Mouse (Mus musculus) embryonic facial prominence, embryonic 11.5 days (tissue): Measurements from ENCODE around the gene Gm26992. TPM values are rescaled to one million over a fixed set of nuclear protein-coding genes. Genes with fewer than 3 reads are reported as not detected.

Source experiments
- ATAC-seq: fragments of 200-750 bp; cut with Nextera tagmentation; replicated peaks from 2 replicates; pipeline ENCODE4 v1.8.0; 2017; ENCODE audit warnings: low read depth; ENCODE audit not compliant: insufficient number of reproducible peaks, low FRiP score, low TSS enrichment
- DNase-seq: peaks from one replicate; pipeline ENCODE4 v3.0.0-alpha.2; 2015; ENCODE audit warnings: low spot score
- H3K27ac ChIP-seq: fragments of 300-500 bp; sonication (generic); replicated peaks from 2 replicates; pipeline ENCODE4 v1.5.1; 2014; ENCODE audit warnings: mild to moderate bottlenecking, low read depth, low read length, control low read depth
- H3K27me3 ChIP-seq: fragments of 300-500 bp; sonication (generic); 2 replicates; pipeline ENCODE4 v1.6.1; 2014; ENCODE audit warnings: mild to moderate bottlenecking, low read length, moderate library complexity, mixed read lengths; ENCODE audit not compliant: control insufficient read depth, insufficient read depth
- H3K36me3 ChIP-seq: fragments of 300-500 bp; sonication (generic); replicated peaks from 2 replicates; pipeline ENCODE4 v1.6.1; 2014; ENCODE audit warnings: low read depth, mild to moderate bottlenecking, low read length, moderate library complexity, mixed read lengths; ENCODE audit not compliant: control insufficient read depth, insufficient read depth
- H3K4me1 ChIP-seq: fragments of 300-500 bp; sonication (generic); 2 replicates; pipeline ENCODE4 v1.6.1; 2014; ENCODE audit warnings: low read length, mixed read lengths; ENCODE audit not compliant: control insufficient read depth, insufficient read depth
- H3K4me2 ChIP-seq: fragments of 300-500 bp; sonication (generic); 2 replicates; pipeline ENCODE4 v1.6.1; 2014; ENCODE audit warnings: low read depth, mild to moderate bottlenecking, control low read depth, low read length, moderate library complexity
- H3K4me3 ChIP-seq: fragments of 300-500 bp; sonication (generic); 2 replicates; pipeline ENCODE4 v1.5.1; 2014; ENCODE audit warnings: low read depth, low read length, control low read depth
- H3K9ac ChIP-seq: fragments of 300-500 bp; sonication (generic); replicated peaks from 2 replicates; pipeline ENCODE4 v1.6.1; 2014; ENCODE audit warnings: mild to moderate bottlenecking, control low read depth, low read length
- H3K9me3 ChIP-seq: fragments of 300-500 bp; sonication (generic); replicated peaks from 2 replicates; pipeline ENCODE4 v1.6.1; 2016; ENCODE audit warnings: mild to moderate bottlenecking, low read length, inconsistent platforms, mixed read lengths; ENCODE audit not compliant: control insufficient read depth
- WGBS: fragments of 180-500 bp; shearing (Covaris S2); extraction: QIAGEN DNeasy Blood & Tissue Kit; methylation state at CpG from one replicate; pipeline ENCODE4 v1.1.7; 2014; 5-methylcytosine and 5-hydroxymethylcytosine counted together
- polyA plus RNA-seq: library from polyadenylated mRNA; unstranded; fragments of >200 nt; fragmentation: Nextera tagmentation; extraction: Ambion mirVana; gene quantifications from 2 replicates; pipeline ENCODE4 v1.2.1, GENCODE M21; 2014

Gene Gm26992
- polyA plus RNA-seq, 1 experiment from 2014 or later, result not detected

DNA sequence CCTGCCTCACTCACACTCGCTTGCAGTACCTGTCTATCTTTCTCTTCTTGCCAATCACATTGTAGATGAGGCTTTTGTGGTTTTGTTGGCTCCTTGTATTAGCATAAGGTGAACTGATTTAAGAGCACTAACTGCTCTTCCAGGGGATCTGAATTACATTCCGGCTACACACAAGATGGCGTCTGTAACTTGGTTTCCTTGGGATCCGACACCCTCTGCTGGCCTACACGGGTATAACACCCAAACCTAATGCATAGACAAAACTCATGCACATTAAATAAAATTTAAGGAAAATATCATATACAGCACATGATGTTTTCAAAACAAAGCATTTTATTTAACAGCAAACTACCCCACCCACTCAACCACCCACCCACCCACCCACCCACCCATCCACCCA, 38.2 kb downstream of the Gm26992 start:
- Histone ChIP-seq H3K27ac (no peak overlapping the region), H3K36me3 (no peaks in the 10 kb centered on the region), H3K9ac (no peak overlapping the region), H3K27me3 (no peaks in the 10 kb centered on the region), H3K9me3 (no peaks in the 10 kb centered on the region), H3K4me3 (no peak overlapping the region), H3K4me1 (no peaks in the 10 kb centered on the region), H3K4me2 (no peak overlapping the region)
- DNase-seq, result peak; percentile 26
- ATAC-seq, result no peak
- 61% methylated on average over 5 of the region's 5 CpGs for WGBS

DNA sequence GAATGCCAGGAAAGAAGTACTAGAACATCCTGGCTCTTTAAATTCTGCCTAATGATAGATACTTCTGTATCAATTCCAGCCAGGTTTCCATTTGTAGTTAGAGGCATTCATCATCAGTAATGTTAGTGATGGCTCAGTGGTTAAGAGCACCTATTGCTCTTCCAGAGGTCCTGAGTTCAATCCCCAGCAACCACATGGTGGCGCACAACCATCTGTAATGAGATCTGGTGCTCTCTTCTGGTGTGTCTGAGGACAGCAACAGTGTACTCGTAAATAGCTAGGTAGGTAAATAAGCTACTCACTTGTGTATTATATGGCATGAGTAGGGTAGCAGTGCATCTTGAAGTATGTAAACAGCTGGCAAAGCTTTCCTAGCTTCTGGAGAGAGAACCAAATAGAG, 47.2 kb downstream of the Gm26992 start:
- Histone ChIP-seq H3K9ac (no peak overlapping the region), H3K27ac (no peak overlapping the region), H3K4me1 (no peaks in the 10 kb centered on the region), H3K4me2 (no peak overlapping the region), H3K27me3 (no peaks in the 10 kb centered on the region), H3K9me3 (no peaks in the 10 kb centered on the region), H3K4me3 (no peak overlapping the region), H3K36me3 (no peaks in the 10 kb centered on the region)
- ATAC-seq (no peak), DNase-seq (no peak)
- 71% methylated on average over 2 of the region's 2 CpGs for WGBS

DNA sequence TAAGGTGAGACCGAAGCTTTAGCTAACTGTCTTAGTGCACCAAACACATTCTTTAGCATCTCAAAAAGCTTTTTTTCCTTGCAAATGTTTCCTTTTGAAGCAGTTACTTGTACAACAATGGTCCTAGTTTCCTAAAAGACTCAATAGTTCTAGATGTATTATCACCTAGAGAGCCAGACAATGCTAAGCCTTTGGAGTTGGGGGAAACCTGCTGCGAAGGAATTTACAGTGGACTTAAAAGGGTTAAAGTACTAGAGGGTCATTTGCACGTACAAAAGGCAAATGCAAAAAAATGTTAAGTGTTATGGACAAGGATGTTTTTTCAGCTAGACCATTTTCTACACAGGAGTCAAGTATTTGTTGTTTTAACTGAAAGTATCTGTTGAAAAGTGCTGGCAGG, 50.5 kb downstream of the Gm26992 start:
- no peak overlapping the region for H3K27ac ChIP-seq
- DNase-seq (no peak), ATAC-seq (no peak)
- no peaks in the 10 kb centered on the region for H3K9me3 ChIP-seq
- no peaks in the 10 kb centered on the region for H3K36me3 ChIP-seq
- WGBS, result 72% methylated on average over 3 of the region's 3 CpGs
- H3K4me3 ChIP-seq, result no peak overlapping the region
- no peak overlapping the region for H3K4me2 ChIP-seq
- H3K27me3 ChIP-seq, result no peaks in the 10 kb centered on the region
- H3K4me1 ChIP-seq, result no peaks in the 10 kb centered on the region
- no peak overlapping the region for H3K9ac ChIP-seq

DNA sequence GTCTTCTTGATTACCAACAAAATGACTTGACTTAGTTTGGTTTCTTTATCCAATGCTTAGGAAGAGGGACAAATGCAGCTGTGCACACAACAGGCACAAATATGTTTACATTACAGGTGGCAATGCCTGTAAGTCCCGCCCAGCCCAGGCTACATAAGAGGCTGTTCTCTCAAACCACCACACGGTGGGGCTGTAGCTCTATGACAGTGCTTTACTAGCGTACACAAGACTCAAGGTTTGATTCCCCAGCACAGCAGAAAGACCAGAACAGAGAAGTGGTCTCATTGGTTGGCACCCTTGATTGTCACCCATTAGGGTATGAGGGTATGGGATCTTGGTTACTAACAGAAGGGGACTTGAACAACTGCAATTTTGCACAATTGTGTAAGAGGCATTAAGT, 55.7 kb downstream of the Gm26992 start:
- H3K9me3 ChIP-seq, result no peaks in the 10 kb centered on the region
- H3K27me3 ChIP-seq, result no peaks in the 10 kb centered on the region
- no peak overlapping the region for H3K4me3 ChIP-seq
- H3K9ac ChIP-seq, result no peak overlapping the region
- no peaks in the 10 kb centered on the region for H3K4me1 ChIP-seq
- no peak overlapping the region for H3K4me2 ChIP-seq
- WGBS, result 12% methylated on average over 3 of the region's 3 CpGs
- no peaks in the 10 kb centered on the region for H3K36me3 ChIP-seq
- DNase-seq (peak; percentile 78), ATAC-seq (no peak)
- H3K27ac ChIP-seq, result no peak overlapping the region

DNA sequence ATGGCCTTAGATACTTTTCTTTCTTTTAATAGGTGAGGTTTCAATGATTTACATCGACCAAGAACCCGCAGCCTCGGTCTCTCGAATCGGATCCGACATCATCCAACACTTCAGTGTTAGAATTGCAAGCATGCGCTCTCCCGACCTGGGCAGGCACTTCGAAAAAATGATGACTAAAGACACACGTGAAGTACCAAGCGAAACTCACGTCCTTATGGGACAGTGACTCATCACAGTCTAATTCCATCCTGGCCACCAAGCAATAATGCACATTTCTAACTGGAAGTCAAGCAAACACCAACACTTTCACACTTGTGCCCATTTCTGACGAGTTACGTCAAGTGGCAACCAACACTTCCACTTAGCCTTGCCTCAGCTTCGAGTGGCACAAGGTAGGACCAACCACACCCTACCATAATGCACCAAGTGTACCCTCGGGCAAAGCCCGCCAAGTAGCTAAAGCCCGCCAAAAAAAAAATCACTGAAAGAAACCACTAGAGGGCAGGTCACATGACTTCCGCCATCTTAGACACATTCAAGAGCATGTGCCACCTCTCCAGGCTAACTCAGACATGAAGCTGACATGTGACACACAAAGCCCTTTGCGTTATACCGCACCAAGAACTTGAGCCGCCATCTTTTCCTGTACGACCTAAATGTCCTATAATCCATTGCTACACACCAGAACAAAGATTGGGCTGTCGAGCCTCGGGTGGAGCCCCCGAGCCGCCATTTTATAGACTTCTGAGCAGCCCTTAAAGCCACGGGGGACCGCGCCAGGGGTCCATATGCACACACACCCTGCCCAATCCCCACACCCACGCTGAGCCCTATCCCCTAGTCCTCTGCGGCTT, 59.7 kb downstream of the Gm26992 start:
- DNase-seq (peak; percentile 70), ATAC-seq (peak; percentile 78)
- H3K36me3 ChIP-seq, result no peaks in the 10 kb centered on the region
- H3K4me3 ChIP-seq, result peak overlapping the region; percentile 43
- H3K4me1 ChIP-seq, result no peaks in the 10 kb centered on the region
- H3K4me2 ChIP-seq, result no peak overlapping the region; the same call in 1 of the 2 replicates
- H3K9ac ChIP-seq, result peak overlapping the region; percentile 61
- WGBS, result 74% methylated on average over 31 of the region's 32 CpGs
- H3K27ac ChIP-seq, result peak overlapping the region; percentile 52; the same call in 1 of the 2 replicates
- no peaks in the 10 kb centered on the region for H3K9me3 ChIP-seq
- H3K27me3 ChIP-seq, result no peaks in the 10 kb centered on the region

DNA sequence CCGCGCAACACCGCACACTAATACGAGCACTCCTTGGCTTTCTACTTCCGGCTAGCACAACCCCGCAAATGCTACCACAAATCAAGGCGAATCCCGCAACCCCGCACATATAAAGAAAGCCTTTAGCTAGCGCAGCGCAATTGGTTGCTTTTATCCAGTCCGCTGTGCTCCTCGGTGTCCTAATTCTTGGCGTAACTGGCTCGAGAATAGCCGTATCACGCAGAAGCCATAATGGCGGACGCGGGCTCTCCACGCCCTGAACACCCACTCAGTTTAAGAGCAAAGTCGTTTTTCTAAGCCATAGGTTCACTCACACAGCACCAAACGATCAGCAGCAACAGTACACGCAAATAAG, 60.3 kb downstream of the Gm26992 start:
- Histone ChIP-seq H3K27ac (peak overlapping the region; percentile 52; the same call in 1 of the 2 replicates), H3K36me3 (no peaks in the 10 kb centered on the region), H3K4me2 (no peak overlapping the region), H3K4me1 (no peaks in the 10 kb centered on the region), H3K9ac (peak overlapping the region; percentile 61), H3K4me3 (peak overlapping the region; percentile 43), H3K9me3 (no peaks in the 10 kb centered on the region), H3K27me3 (no peaks in the 10 kb centered on the region)
- WGBS, result 65% methylated on average over 22 of the region's 24 CpGs
- no peak for ATAC-seq
- DNase-seq, result no peak

DNA sequence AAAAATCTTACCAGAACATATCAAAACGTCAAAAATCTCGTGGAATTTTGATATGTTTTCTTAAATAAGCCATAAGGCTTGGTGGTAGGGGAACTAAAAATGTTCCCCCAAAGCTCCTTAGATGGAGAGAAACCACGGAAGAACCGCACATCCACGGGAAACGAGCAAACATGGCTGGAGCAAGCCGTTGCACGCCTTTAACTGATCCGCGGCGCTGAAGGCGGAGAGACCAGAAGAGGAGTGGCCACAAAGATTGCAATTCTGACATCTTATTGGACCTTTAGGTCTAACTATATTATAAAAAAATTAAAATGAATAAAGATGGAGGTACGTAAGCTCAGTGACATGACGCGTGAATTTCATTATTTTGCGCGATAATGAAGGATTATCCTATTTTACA, 61.2 kb downstream of the Gm26992 start:
- no peaks in the 10 kb centered on the region for H3K27me3 ChIP-seq
- no peaks in the 10 kb centered on the region for H3K9me3 ChIP-seq
- no peak overlapping the region for H3K9ac ChIP-seq
- H3K4me1 ChIP-seq, result no peaks in the 10 kb centered on the region
- DNase-seq, result peak; percentile 44
- 72% methylated on average over 17 of the region's 17 CpGs for WGBS
- ATAC-seq, result no peak
- peak overlapping the region; percentile 43 for H3K4me3 ChIP-seq
- no peak overlapping the region for H3K4me2 ChIP-seq
- H3K36me3 ChIP-seq, result no peaks in the 10 kb centered on the region
- H3K27ac ChIP-seq, result no peak overlapping the region

DNA sequence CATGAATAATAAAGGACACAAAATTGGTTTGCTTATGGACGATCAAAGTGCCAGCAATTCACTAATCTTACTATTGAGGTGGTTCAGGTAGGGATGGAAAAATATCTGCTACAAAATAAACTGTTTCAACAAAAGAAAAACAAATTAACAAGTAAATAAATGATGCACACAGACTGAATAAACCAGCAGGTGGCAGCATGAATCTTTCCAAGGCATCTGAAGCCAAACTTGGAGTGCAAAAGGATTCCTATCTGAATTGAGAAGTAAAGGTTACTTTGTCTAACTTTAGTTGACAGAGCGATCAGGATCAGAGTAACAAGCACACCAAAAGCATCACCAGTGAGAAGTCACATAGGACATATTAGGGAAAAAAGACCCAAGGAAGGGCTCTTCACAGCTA, 62.2 kb downstream of the Gm26992 start:
- Histone ChIP-seq H3K27ac (no peak overlapping the region), H3K9me3 (no peaks in the 10 kb centered on the region), H3K4me3 (no peak overlapping the region), H3K27me3 (no peaks in the 10 kb centered on the region), H3K36me3 (no peaks in the 10 kb centered on the region), H3K4me1 (no peaks in the 10 kb centered on the region), H3K9ac (no peak overlapping the region), H3K4me2 (no peak overlapping the region)
- whole genome bisulfite sequencing, result 48% methylated on average over 2 of the region's 2 CpGs
- DNase-seq (peak; percentile 77), ATAC-seq (no peak)
